In genomic region chr6:56923331-56923725, GRCm38 (mm10) we compare ENCODE assay signal across 8 mouse cellular contexts. TPM values are rescaled to one million over a fixed set of nuclear protein-coding genes. Genes with fewer than 3 reads are reported as not detected.
DNase-seq lines count a peak whose midpoint lies in the region; ATAC-seq and TF ChIP-seq lines count a peak whose summit lies in the region.

No protein-coding gene starts in this region.

- peak overlapping the region; percentile 52 for H3K4me2 ChIP-seq in embryonic facial prominence, embryonic 15.5 days (replicated peaks)
- H3K4me2 ChIP-seq in limb, embryonic 12.5 days: peak overlapping the region; percentile 53
- peak overlapping the region; percentile 63 for H3K4me2 ChIP-seq in neural tube, embryonic 12.5 days (replicated peaks)

- H3K27me3 ChIP-seq in heart, adult 2 months (ENCODE audit: control insufficient read depth, insufficient read depth, low read length): no peaks in the 10 kb centered on the region
- H3K27me3 ChIP-seq in embryonic facial prominence, embryonic 15.5 days: no peaks in the 10 kb centered on the region
- H3K27me3 ChIP-seq in limb, embryonic 12.5 days: no peaks in the 10 kb centered on the region
- H3K27me3 ChIP-seq in neural tube, embryonic 12.5 days (replicated peaks): no peaks in the 10 kb centered on the region

- ATAC-seq in embryonic facial prominence, embryonic 15.5 days (ENCODE audit: insufficient number of reproducible peaks, low FRiP score, low TSS enrichment, low read depth): no peak; the same call in 1 of the 2 replicates
- no peak for ATAC-seq in limb, embryonic 12.5 days (ENCODE audit: insufficient number of reproducible peaks, insufficient read depth, low FRiP score, low TSS enrichment, low read depth)
- no peak for ATAC-seq in neural tube, embryonic 12.5 days (ENCODE audit: low FRiP score, low read depth)

- under 1% methylated on average over 25 of the region's 25 CpGs for WGBS in heart, adult 2 months
- under 1% methylated on average over 25 of the region's 25 CpGs for WGBS in embryonic facial prominence, embryonic 15.5 days
- under 1% methylated on average over 25 of the region's 25 CpGs for WGBS in limb, embryonic 12.5 days
- under 1% methylated on average over 25 of the region's 25 CpGs for WGBS in neural tube, embryonic 12.5 days

- no peak for TF ChIP-seq POLR2A in heart, adult 2 months (IDR thresholded peaks at IDR 0.05; ENCODE audit: insufficient read depth, low read depth, low read length)

- no peaks in the 10 kb centered on the region for H3K9me3 ChIP-seq in embryonic facial prominence, embryonic 15.5 days (replicated peaks)
- no peaks in the 10 kb centered on the region for H3K9me3 ChIP-seq in limb, embryonic 12.5 days
- no peaks in the 10 kb centered on the region for H3K9me3 ChIP-seq in neural tube, embryonic 12.5 days

- H3K27ac ChIP-seq in heart, adult 2 months: peak overlapping the region; percentile 97
- H3K27ac ChIP-seq in embryonic facial prominence, embryonic 15.5 days (replicated peaks): peak overlapping the region; percentile 88
- H3K27ac ChIP-seq in limb, embryonic 12.5 days: peak overlapping the region; percentile 81
- H3K27ac ChIP-seq in neural tube, embryonic 12.5 days: no peak overlapping the region

- no peak for DNase-seq in heart, adult 2 months
- DNase-seq in heart, adult 11 months: no peak
- peak; percentile 73 for DNase-seq in 3T3-L1 (ENCODE audit: low read depth, low spot score)
- no peak for DNase-seq in cerebellum, adult 11-12 months
- no peak for DNase-seq in layer of hippocampus, postnatal 10 days (ENCODE audit: low spot score in 2 of 2)

- TF ChIP-seq EP300 in heart, adult 2 months (IDR thresholded peaks at IDR 0.05; ENCODE audit: insufficient read depth, low read depth, low read length): 0 out of 2 replicates have a peak, but pooled peaks have one; percentile 15

- peaks cover 6% of the 10 kb centered on the region for H3K4me1 ChIP-seq in heart, adult 2 months (ENCODE audit: control insufficient read depth, insufficient read depth, low read length)
- peaks cover 7% of the 10 kb centered on the region; the same call in 1 of the 2 replicates for H3K4me1 ChIP-seq in embryonic facial prominence, embryonic 15.5 days
- H3K4me1 ChIP-seq in limb, embryonic 12.5 days (replicated peaks): 0 out of 2 replicates have a peak, but pooled peaks cover 2% of the 10 kb centered on the region
- 0 out of 2 replicates have a peak, but pooled peaks cover 3% of the 10 kb centered on the region for H3K4me1 ChIP-seq in neural tube, embryonic 12.5 days

- H3K9ac ChIP-seq in heart, adult 2 months (ENCODE audit: low read depth, low read length): peak overlapping the region; percentile 90
- peak overlapping the region; percentile 87 for H3K9ac ChIP-seq in embryonic facial prominence, embryonic 15.5 days
- H3K9ac ChIP-seq in limb, embryonic 12.5 days (replicated peaks): peak overlapping the region; percentile 74
- peak overlapping the region; percentile 72 for H3K9ac ChIP-seq in neural tube, embryonic 12.5 days

- H3K79me2 ChIP-seq in heart, adult 2 months (replicated peaks; ENCODE audit: control insufficient read depth, insufficient read depth, low read length): peaks cover 2% of the 10 kb centered on the region; the same call in 1 of the 2 replicates

- peak overlapping the region; percentile 85 for H3K4me3 ChIP-seq in heart, adult 2 months
- H3K4me3 ChIP-seq in embryonic facial prominence, embryonic 15.5 days (replicated peaks): peak overlapping the region; percentile 88
- peak overlapping the region; percentile 67 for H3K4me3 ChIP-seq in limb, embryonic 12.5 days (replicated peaks)
- H3K4me3 ChIP-seq in neural tube, embryonic 12.5 days: peak overlapping the region; percentile 60

- H3K36me3 ChIP-seq in heart, adult 2 months (ENCODE audit: control insufficient read depth, insufficient read depth, low read length): peaks cover 4% of the 10 kb centered on the region
- H3K36me3 ChIP-seq in embryonic facial prominence, embryonic 15.5 days: no peaks in the 10 kb centered on the region
- no peaks in the 10 kb centered on the region for H3K36me3 ChIP-seq in limb, embryonic 12.5 days
- no peaks in the 10 kb centered on the region for H3K36me3 ChIP-seq in neural tube, embryonic 12.5 days

- intact Hi-C loops in heart, adult 2 months (cut with DNase I): loop anchor here (2.0 to 10.0 kb wide), 6 partner anchors 91 to 771 kb away; partner anchors contain the start of genes Fkbp9, Herc6, Kbtbd2 and Ppm1k

- no peak for TF ChIP-seq CTCF in heart, adult 2 months (IDR thresholded peaks at IDR 0.05)

RNA-seq across cellular contexts. Expression of gene Nt5c3, which starts 0.4 kb away (rescaled TPM):
- total RNA-seq in heart, adult 2 months (2021): 10 to 100 TPM; 62.4 to 75.5 TPM
- 16.9 and 49.2 TPM in 2 replicates for polyA plus RNA-seq in heart, adult 2 months (2012; rRNA removed)
- 61.6 and 63.2 TPM in 2 replicates for polyA plus RNA-seq in embryonic facial prominence, embryonic 15.5 days (2015; fragmentation: Nextera tagmentation; extraction: Ambion mirVana)
- 68.0 and 68.3 TPM in 2 replicates for polyA plus RNA-seq in limb, embryonic 12.5 days (2016; fragmentation: Nextera tagmentation; extraction: Ambion mirVana)
- polyA plus RNA-seq in neural tube, embryonic 12.5 days (2016; fragmentation: Nextera tagmentation; extraction: Ambion mirVana): 102 and 106 TPM in 2 replicates
- total RNA-seq in layer of hippocampus, postnatal 10 days (2021): 10 to 100 TPM; 50.0 to 51.5 TPM

RNA-seq across cellular contexts. Expression of gene Vmn1r4, which starts 0.5 kb away (rescaled TPM):
- under 1 TPM in 1 of 2 experiments, not detected in 1; 0.16 TPM for total RNA-seq in heart, adult 2 months (2021)
- 0.06 and 0.29 TPM in 2 replicates for polyA plus RNA-seq in heart, adult 2 months (2012; rRNA removed)
- polyA plus RNA-seq in embryonic facial prominence, embryonic 15.5 days (2015; fragmentation: Nextera tagmentation; extraction: Ambion mirVana): 0.31 and 0.35 TPM in 2 replicates
- 0.23 and 0.40 TPM in 2 replicates for polyA plus RNA-seq in limb, embryonic 12.5 days (2016; fragmentation: Nextera tagmentation; extraction: Ambion mirVana)
- polyA plus RNA-seq in neural tube, embryonic 12.5 days (2016; fragmentation: Nextera tagmentation; extraction: Ambion mirVana): 0.41 and 0.46 TPM in 2 replicates
- under 1 TPM; 0.23 to 0.36 TPM for total RNA-seq in layer of hippocampus, postnatal 10 days (2021)

RNA-seq across cellular contexts. Expression of gene Vmn1r5, which starts 46.7 kb away (rescaled TPM):
- total RNA-seq in heart, adult 2 months (2021): not detected
- polyA plus RNA-seq in heart, adult 2 months (2012; rRNA removed): not detected in 2 replicates
- polyA plus RNA-seq in embryonic facial prominence, embryonic 15.5 days (2015; fragmentation: Nextera tagmentation; extraction: Ambion mirVana): not detected in 2 replicates
- not detected in 2 replicates for polyA plus RNA-seq in limb, embryonic 12.5 days (2016; fragmentation: Nextera tagmentation; extraction: Ambion mirVana)
- polyA plus RNA-seq in neural tube, embryonic 12.5 days (2016; fragmentation: Nextera tagmentation; extraction: Ambion mirVana): not detected in 2 replicates
- not detected for total RNA-seq in layer of hippocampus, postnatal 10 days (2021)
